Comparison of ENCODE assay signal across 22 mouse cellular contexts in the genomic region with DNA sequence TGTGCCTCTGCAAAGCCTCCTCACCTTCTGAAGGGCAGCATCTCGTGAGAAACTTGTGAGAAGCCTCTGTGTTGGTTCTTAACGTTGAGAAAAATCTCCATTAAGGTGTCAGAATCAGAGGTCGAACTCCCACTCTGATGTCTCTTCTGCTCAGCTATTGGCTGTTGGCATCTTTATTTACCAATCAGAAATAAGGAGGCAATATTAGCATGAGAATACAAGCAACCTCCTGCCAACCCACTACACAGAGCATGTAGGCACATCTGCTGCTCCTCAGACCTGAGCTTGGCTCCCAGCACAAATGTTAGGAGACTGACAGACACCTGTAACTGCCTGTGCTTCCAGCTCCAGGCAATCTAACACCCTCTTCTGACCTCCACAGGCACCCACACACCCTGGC.
"Had no signal": no experiment of that assay in that cellular context is flagged by ENCODE, and none has a peak within 500 bp of the region (broad histone marks: within the 10 kb centered on the region; RNA-seq: fewer than 3 reads in every experiment).

No protein-coding gene starts in this region.

- H3K4me3 ChIP-seq: embryonic facial prominence, embryonic 12.5 days; embryonic facial prominence, embryonic 13.5 days; embryonic facial prominence, embryonic 15.5 days; erythroblast, embryonic 14.5 days; forebrain, embryonic 10.5 days; forebrain, embryonic 12.5 days; forebrain, embryonic 13.5 days; forebrain, embryonic 15.5 days; gastrocnemius, adult 2 months; heart, adult 2 months; heart, embryonic 10.5 days had no signal

- H3K27me3 ChIP-seq: embryonic facial prominence, embryonic 12.5 days; embryonic facial prominence, embryonic 13.5 days; embryonic facial prominence, embryonic 15.5 days; forebrain, embryonic 12.5 days; forebrain, embryonic 13.5 days; forebrain, embryonic 15.5 days had no signal

- H3K4me1 ChIP-seq: forebrain, embryonic 12.5 days; forebrain, embryonic 13.5 days; forebrain, embryonic 15.5 days had no signal

- H3K36me3 ChIP-seq: embryonic facial prominence, embryonic 12.5 days; embryonic facial prominence, embryonic 13.5 days; embryonic facial prominence, embryonic 15.5 days; forebrain, embryonic 10.5 days; forebrain, embryonic 12.5 days; forebrain, embryonic 15.5 days; heart, embryonic 10.5 days had no signal

- DNase-seq: cerebellum, postnatal 10 days; cerebellum, postnatal 14 days; cerebellum, postnatal 25 days; cerebellum, postnatal 36 days; embryo, embryonic 11 days; forebrain, postnatal 0 days; gastrocnemius, adult 2 months; gastrocnemius, postnatal 10 days; gastrocnemius, postnatal 14 days; gastrocnemius, postnatal 25 days; gastrocnemius, postnatal 36 days; heart, adult 18-20 months; heart, adult 2 months had no signal

- H3K27ac ChIP-seq: embryonic facial prominence, embryonic 12.5 days; embryonic facial prominence, embryonic 13.5 days; embryonic facial prominence, embryonic 15.5 days; forebrain, embryonic 10.5 days; forebrain, embryonic 12.5 days; forebrain, embryonic 13.5 days; forebrain, embryonic 15.5 days; gastrocnemius, adult 2 months; heart, adult 2 months; heart, embryonic 10.5 days had no signal

- H3K9me3 ChIP-seq: embryonic facial prominence, embryonic 12.5 days; embryonic facial prominence, embryonic 13.5 days; embryonic facial prominence, embryonic 15.5 days; forebrain, embryonic 10.5 days; forebrain, embryonic 12.5 days; forebrain, embryonic 13.5 days; forebrain, embryonic 15.5 days; heart, embryonic 10.5 days had no signal
